Mouse (Mus musculus): Measurements from ENCODE around the gene Ttc28. TPM values are rescaled to one million over a fixed set of nuclear protein-coding genes. Genes with fewer than 3 reads are reported as not detected.
A peak's percentile ranks its signal among the peaks of the same experiment; 100 is the strongest.

Ttc28 gene
- polyA plus RNA-seq, 1 experiment from 2014 or later, result 0.95 TPM

- no peak for DNase-seq
- Histone ChIP-seq H3K36me3 (no peaks in the 10 kb centered on the region), H3K9me3 (replicated peaks) (no peaks in the 10 kb centered on the region), H3K4me1 (replicated peaks) (0 out of 2 replicates have a peak, but pooled peaks cover 4% of the 10 kb centered on the region), H3K9ac (no peak overlapping the region), H3K4me2 (no peak overlapping the region), H3K4me3 (replicated peaks) (no peak overlapping the region), H3K27me3 (no peaks in the 10 kb centered on the region), H3K27ac (no peak overlapping the region)
- WGBS (ENCODE audit: insufficient replicate concordance), result 56% methylated on average over 5 of the region's 5 CpGs
- no peak for ATAC-seq (ENCODE audit: low read depth)
These were observed 324.6 kb downstream of the Ttc28 start for GRCm38 (mm10) chr5:111204221-111204620.

GRCm38 (mm10) chr5:111204976-111205586 lies 325.5 kb downstream of the Ttc28 start:
- no peak overlapping the region for H3K27ac ChIP-seq
- no peaks in the 10 kb centered on the region for H3K27me3 ChIP-seq
- H3K9ac ChIP-seq, result no peak overlapping the region
- H3K9me3 ChIP-seq (replicated peaks), result no peaks in the 10 kb centered on the region
- DNase-seq, result no peak
- 41% methylated on average over 4 of the region's 4 CpGs for WGBS (ENCODE audit: insufficient replicate concordance)
- 0 out of 2 replicates have a peak, but pooled peaks cover 4% of the 10 kb centered on the region for H3K4me1 ChIP-seq (replicated peaks)
- H3K4me3 ChIP-seq (replicated peaks), result no peak overlapping the region
- no peak overlapping the region for H3K4me2 ChIP-seq
- H3K36me3 ChIP-seq, result no peaks in the 10 kb centered on the region
- no peak for ATAC-seq (ENCODE audit: low read depth)

- 26% methylated on average over 4 of the region's 4 CpGs for WGBS (ENCODE audit: insufficient replicate concordance)
- ATAC-seq (ENCODE audit: low read depth) (no peak), DNase-seq (no peak)
- H3K4me1 ChIP-seq (replicated peaks), result 0 out of 2 replicates have a peak, but pooled peaks cover 4% of the 10 kb centered on the region
- no peak overlapping the region for H3K27ac ChIP-seq
- H3K27me3 ChIP-seq, result no peaks in the 10 kb centered on the region
- no peak overlapping the region for H3K4me2 ChIP-seq
- no peak overlapping the region for H3K9ac ChIP-seq
- H3K4me3 ChIP-seq (replicated peaks), result no peak overlapping the region
- H3K9me3 ChIP-seq (replicated peaks), result no peaks in the 10 kb centered on the region
- H3K36me3 ChIP-seq, result no peaks in the 10 kb centered on the region
These were observed 326.2 kb downstream of the Ttc28 start for GRCm38 (mm10) chr5:111205817-111206216.

- Histone ChIP-seq H3K27ac (no peak overlapping the region), H3K9ac (no peak overlapping the region), H3K4me1 (replicated peaks) (0 out of 2 replicates have a peak, but pooled peaks cover 4% of the 10 kb centered on the region), H3K4me3 (replicated peaks) (no peak overlapping the region; the same call in 1 of the 2 replicates), H3K36me3 (no peaks in the 10 kb centered on the region), H3K9me3 (replicated peaks) (no peaks in the 10 kb centered on the region), H3K27me3 (no peaks in the 10 kb centered on the region), H3K4me2 (peak overlapping the region; percentile 45)
- DNase-seq, result peak; percentile 7
- WGBS (ENCODE audit: insufficient replicate concordance), result 31% methylated on average over 8 of the region's 8 CpGs
- no peak for ATAC-seq (ENCODE audit: low read depth)
These were observed 328.5 kb downstream of the Ttc28 start for GRCm38 (mm10) chr5:111207924-111208659.

- ATAC-seq (ENCODE audit: low read depth), result no peak
- H3K27ac ChIP-seq, result no peak overlapping the region
- 35% methylated on average over 5 of the region's 5 CpGs for WGBS (ENCODE audit: insufficient replicate concordance)
- no peaks in the 10 kb centered on the region for H3K9me3 ChIP-seq (replicated peaks)
- H3K4me2 ChIP-seq, result peak overlapping the region; percentile 45
- H3K36me3 ChIP-seq, result no peaks in the 10 kb centered on the region
- H3K27me3 ChIP-seq, result no peaks in the 10 kb centered on the region
- H3K4me3 ChIP-seq (replicated peaks), result no peak overlapping the region
- H3K4me1 ChIP-seq (replicated peaks), result 0 out of 2 replicates have a peak, but pooled peaks cover 4% of the 10 kb centered on the region
- no peak for DNase-seq
- no peak overlapping the region for H3K9ac ChIP-seq
These were observed 329.0 kb downstream of the Ttc28 start for GRCm38 (mm10) chr5:111208660-111208969.

GRCm38 (mm10) chr5:111213935-111214450 lies 334.4 kb downstream of the Ttc28 start:
- Histone ChIP-seq H3K27ac (no peak overlapping the region), H3K4me2 (no peak overlapping the region), H3K27me3 (no peaks in the 10 kb centered on the region), H3K4me1 (replicated peaks) (0 out of 2 replicates have a peak, but pooled peaks cover 3% of the 10 kb centered on the region), H3K9me3 (replicated peaks) (no peaks in the 10 kb centered on the region), H3K4me3 (replicated peaks) (no peak overlapping the region), H3K9ac (no peak overlapping the region), H3K36me3 (no peaks in the 10 kb centered on the region)
- no peak for DNase-seq
- WGBS (ENCODE audit: insufficient replicate concordance), result 49% methylated on average over 8 of the region's 8 CpGs
- no peak for ATAC-seq (ENCODE audit: low read depth)

GRCm38 (mm10) chr5:111214890-111215289 lies 335.3 kb downstream of the Ttc28 start:
- Histone ChIP-seq H3K36me3 (no peaks in the 10 kb centered on the region), H3K4me3 (replicated peaks) (no peak overlapping the region), H3K27me3 (no peaks in the 10 kb centered on the region), H3K27ac (no peak overlapping the region), H3K4me2 (no peak overlapping the region), H3K4me1 (replicated peaks) (0 out of 2 replicates have a peak, but pooled peaks cover 3% of the 10 kb centered on the region), H3K9me3 (replicated peaks) (no peaks in the 10 kb centered on the region), H3K9ac (no peak overlapping the region)
- 56% methylated on average over 13 of the region's 13 CpGs for WGBS (ENCODE audit: insufficient replicate concordance)
- ATAC-seq (ENCODE audit: low read depth) (no peak), DNase-seq (no peak)

- Histone ChIP-seq H3K9me3 (replicated peaks) (no peaks in the 10 kb centered on the region), H3K27me3 (no peaks in the 10 kb centered on the region), H3K4me1 (replicated peaks) (0 out of 2 replicates have a peak, but pooled peaks cover 3% of the 10 kb centered on the region), H3K36me3 (no peaks in the 10 kb centered on the region), H3K27ac (no peak overlapping the region), H3K4me2 (no peak overlapping the region), H3K9ac (no peak overlapping the region), H3K4me3 (replicated peaks) (no peak overlapping the region)
- 71% methylated on average over 11 of the region's 11 CpGs for WGBS (ENCODE audit: insufficient replicate concordance)
- DNase-seq, result no peak
- no peak for ATAC-seq (ENCODE audit: low read depth)
These were observed 336.1 kb downstream of the Ttc28 start for GRCm38 (mm10) chr5:111215722-111216121.

GRCm38 (mm10) chr5:111216166-111216565 lies 336.6 kb downstream of the Ttc28 start:
- 73% methylated on average over 9 of the region's 9 CpGs for WGBS (ENCODE audit: insufficient replicate concordance)

GRCm38 (mm10) chr5:111217447-111218110 lies 338.0 kb downstream of the Ttc28 start:
- Histone ChIP-seq H3K4me3 (replicated peaks) (no peak overlapping the region), H3K9ac (no peak overlapping the region), H3K9me3 (replicated peaks) (no peaks in the 10 kb centered on the region), H3K4me2 (no peak overlapping the region), H3K27me3 (no peaks in the 10 kb centered on the region), H3K4me1 (replicated peaks) (0 out of 2 replicates have a peak, but pooled peaks cover 3% of the 10 kb centered on the region), H3K27ac (no peak overlapping the region), H3K36me3 (no peaks in the 10 kb centered on the region)
- ATAC-seq (ENCODE audit: low read depth) (no peak), DNase-seq (no peak)
- 66% methylated on average over 18 of the region's 18 CpGs for WGBS (ENCODE audit: insufficient replicate concordance)

More at GRCm38 (mm10) chr5:111216166-111216565, 336.6 kb downstream of the Ttc28 start:
- no peak overlapping the region for H3K4me3 ChIP-seq (replicated peaks)
- H3K4me2 ChIP-seq, result no peak overlapping the region
- no peak for ATAC-seq (ENCODE audit: low read depth)
- H3K27me3 ChIP-seq, result no peaks in the 10 kb centered on the region
- no peaks in the 10 kb centered on the region for H3K36me3 ChIP-seq
- H3K9ac ChIP-seq, result no peak overlapping the region
- H3K9me3 ChIP-seq (replicated peaks), result no peaks in the 10 kb centered on the region
- no peak for DNase-seq
- H3K27ac ChIP-seq, result no peak overlapping the region
- 0 out of 2 replicates have a peak, but pooled peaks cover 3% of the 10 kb centered on the region for H3K4me1 ChIP-seq (replicated peaks)
